Mouse (Mus musculus) left cerebral cortex, postnatal 25 days (tissue): ENCODE measurements at regions not wholly inside any gene's neighbourhood (a gene's known extent, or its start where the extent isn't known, plus 50 kb on each side); places are given as distances from the start of the nearest gene placed in this dataset.

Experiments used
- DNase-seq, 2 experiments: peaks; one replicate each; pipeline ENCODE4 v3.0.0; 2022; ENCODE audit warnings: low spot score in 2 of 2, mixed read lengths in 1 of 2
- intact Hi-C: fragments of 180-260 bp; cut with DNase I; formaldehyde crosslinking; loops from one replicate; pipeline ENCODE4 v1.15.1; 2025

DNA sequence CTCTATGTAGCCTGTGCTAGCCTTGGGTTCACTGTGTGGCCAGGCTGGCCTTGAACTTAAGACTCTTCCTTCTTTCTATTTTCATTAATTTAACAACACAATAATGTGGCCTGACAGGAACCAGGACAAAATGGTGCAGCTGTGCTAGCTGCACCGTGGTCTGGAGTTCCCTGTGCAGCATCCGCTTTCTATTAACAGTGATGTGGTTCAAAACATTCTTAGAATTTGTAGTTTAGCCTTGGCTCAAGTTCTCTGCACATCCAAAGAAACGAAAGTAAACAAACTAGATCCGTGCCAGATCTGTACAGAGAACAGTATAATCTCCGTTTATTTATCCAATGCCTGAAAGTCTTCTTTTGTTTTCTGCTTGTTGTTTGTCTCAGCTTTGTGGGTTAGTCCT is 88.5 kb downstream of the Irx1 start:
- no peak for DNase-seq
- intact Hi-C loops = no loop called here

DNA sequence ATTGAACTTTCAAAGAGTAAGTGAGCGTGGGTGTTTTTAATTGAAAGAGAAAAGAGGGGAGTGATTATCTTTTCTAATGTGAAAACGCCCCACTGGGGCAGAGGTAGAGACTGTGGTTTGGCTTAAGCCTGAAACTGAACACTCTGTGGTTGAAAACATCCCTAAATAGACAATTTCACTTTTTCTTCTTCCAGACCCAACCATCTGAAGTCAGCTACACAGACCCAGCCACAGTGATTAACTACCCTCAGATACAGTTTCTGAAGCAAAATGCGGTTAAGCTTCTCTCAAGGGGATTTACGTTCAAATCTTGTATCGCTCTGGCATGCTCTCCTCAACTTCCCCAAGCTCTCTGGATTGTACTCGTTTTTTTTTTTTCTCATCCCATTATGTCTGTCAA is 94.8 kb downstream of the Irx1 start:
- DNase-seq = no peak
- intact Hi-C loops = no loop called here

DNA sequence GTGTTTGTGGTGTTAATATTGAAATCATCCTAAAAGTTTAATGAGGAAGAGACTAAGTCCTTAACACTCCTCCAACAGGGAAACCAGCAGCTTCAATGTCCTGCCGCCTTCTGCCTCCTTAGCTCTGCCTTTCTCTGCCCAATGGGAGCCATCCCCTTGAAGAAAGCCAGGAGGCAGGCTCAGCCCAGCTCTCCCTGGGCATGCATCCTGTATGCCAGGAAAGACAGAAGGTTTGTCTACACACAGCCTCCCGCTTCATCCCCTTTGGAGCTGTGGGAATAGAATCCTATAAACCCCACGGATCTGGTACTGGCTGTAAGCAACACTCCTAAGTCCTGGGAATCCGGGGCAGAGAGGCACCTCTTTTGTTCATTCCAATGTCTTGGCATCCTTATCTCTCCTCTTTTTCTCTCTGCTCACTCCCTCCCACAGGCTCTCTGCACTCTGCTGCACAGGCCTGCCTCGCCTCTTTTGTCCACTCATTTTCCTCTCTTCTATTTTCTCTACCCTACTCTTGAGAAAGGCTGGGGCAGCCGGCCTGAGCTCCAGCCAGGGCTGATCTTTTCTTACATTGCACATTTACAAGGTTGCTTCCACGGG is 110.0 kb downstream of the Irx1 start:
- intact Hi-C loops = no loop called here
- peak; percentile 13 to 33 for DNase-seq

DNA sequence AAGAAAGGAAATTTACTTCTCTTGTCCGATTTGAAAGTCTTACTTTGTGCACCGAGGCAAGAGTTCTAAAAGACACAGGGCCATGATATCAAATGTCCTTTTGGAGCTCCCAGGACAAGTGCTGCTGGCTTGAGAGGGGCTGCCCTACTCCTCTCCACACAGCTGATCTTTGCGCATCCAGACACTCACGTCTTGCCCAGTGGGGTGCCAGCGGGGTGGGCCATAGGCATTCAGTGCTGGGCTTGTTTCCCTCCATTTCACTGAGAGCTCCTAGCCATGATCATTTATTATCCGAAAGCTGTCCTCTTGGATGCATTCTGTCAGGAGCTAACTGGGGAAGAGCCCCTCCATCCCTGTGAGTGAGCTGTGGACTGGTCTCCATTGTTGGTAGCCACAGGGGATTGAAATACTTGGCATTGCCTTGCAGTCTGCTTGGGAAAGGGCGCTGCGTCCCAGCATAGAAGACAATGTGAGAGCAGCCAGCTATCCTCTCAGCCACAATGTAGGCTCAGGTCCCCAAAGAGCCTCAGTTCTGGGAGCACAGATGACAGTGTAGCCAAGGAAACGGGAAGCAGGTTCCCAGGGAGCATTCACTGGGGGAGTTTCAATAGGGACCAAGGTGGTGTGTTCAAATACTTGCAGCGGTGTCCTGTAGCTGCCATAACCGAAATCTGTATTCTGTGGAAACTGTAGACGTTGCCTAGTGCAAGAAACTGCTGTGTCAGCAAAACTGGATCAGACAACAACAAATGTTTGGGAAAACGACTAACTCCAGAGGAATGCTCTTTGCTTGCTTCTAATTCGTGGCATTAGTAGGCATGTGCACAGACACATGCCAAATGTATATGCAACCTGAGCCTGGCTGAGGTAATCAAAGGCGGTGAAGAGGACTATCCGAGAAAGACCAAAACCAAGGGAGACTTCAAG is 159.2 kb downstream of the Irx1 start:
- intact Hi-C loops = no loop called here
- DNase-seq = no peak

DNA sequence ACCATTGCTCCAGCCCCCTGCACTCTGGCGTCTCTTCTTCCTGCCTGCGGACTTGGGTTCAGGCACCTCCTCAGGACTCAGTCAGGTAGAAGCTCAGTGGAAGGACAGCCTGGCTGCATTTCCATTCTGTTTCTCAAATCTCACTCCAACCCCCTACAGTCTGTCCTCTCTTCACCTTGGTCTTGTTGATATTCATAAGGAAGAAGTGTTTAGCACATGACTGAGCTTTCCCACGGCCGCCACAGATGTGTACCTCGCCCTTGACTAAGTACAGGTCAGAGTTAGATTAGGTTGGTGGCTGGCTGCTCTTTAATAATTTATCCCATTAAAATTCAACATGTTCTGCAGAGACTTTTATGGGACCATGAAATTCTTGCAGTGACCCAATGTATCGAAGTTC is 165.2 kb downstream of the Irx1 start:
- intact Hi-C loops = no loop called here

DNA sequence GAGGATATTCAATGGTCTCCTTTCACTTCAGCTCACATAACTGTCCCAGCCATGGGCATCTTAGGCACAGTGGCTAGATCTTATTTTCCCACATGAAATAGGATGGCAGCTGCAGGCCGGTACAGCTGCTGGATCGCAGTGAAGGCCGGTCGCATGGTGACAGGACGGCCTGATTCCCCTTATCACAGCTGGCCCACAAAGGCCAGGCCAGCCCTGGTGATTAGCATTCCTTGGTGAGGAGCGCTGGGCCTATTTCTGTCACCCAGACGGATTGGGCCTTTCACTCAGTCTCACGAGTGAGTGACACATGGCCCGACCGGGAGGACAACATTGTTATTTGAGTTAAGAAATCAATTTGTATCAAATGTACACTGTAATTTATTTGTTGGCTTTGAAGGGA is 178.8 kb downstream of the Irx1 start:
- intact Hi-C loops = no loop called here
- DNase-seq = no peak

More for the DNA sequence above, 165.2 kb downstream of the Irx1 start:
- DNase-seq = no peak

DNA sequence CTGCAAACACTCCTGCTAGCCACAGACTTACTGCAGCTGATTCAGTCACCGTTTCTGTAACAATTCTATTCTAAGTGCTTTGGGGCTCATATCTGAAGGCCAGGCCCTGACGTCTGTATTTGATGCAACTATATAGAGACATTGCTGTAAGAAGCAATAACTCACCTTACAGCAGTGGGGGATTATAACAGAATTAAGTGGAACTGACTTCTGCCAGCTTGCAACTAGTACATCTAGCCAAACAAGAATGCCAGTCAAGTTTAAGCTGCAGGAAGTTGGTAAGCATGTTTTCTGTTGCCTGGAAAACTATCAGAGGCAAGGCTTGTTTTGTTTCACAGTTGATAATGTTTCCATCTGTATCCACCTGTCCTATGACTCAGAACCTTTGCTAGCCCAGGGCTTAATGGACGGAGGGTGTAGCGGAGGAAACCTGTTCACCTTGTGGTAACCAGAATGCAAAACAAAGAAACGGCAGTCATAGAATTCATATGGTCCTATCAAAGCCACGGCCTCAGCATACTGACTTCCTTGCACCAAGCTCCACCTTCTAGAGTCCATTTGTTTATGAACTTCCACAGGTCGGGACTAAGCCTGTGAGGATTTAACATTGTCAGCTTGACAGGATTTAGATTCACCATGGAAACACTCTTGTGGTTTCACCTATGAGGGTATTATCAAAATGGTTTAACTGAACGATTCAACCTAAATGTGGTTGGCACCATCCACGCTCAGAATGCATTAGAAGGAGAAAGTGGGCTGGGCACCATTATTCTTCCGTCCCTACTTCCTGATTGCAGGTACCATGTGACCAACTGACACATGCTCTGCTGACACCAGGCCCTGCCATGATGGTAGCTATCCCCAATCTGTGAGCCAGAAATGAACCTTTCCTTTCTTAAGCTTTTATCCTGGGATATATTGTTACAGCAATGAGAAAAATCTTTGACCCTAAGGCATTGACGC is 216.2 kb downstream of the Irx1 start:
- DNase-seq = no peak
- intact Hi-C loops = no loop called here

DNA sequence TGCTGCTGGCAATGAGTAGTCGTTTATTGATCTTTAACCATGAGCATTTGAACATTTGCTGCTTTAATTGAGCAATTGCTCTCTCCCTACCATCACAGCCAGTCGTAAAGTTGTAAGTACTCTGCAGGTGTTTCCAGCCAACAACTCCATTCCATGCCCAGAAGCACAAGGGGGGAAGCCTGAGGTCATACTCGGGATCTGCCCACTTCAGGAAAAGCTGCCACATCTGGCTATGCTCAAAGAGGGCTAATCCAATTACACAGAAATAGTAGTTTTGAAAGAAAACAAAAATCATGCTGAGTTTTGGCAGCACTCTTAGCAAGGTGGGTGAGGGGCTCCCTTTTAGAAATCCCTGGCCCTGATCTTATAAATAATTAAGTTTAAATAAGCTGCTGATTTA is 217.0 kb downstream of the Irx1 start:
- intact Hi-C loops = no loop called here
- no peak for DNase-seq

DNA sequence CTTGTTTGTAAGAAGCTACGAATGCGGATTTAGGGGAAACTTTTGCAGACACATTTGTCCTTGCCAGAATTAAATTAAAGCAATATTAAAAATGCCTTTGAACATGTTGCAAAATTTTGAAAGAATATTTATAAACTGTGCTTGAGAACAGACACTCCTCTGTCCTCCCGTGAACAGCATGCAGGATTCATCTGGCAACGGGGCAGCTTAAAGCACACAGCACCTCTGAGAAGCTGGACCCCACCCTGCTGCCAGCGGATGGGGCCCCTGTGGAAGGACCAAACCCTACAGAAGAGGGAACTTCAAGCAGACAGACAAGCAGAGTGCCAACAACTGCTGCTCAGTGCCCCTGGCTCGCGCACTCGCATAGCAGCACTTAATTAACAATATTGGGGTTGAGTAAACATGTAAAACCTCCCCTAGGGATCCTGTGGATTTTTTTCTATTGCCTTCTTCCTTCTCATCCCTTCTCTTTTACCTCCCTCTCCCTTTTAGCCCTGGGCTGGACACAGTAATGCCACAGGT is 226.6 kb downstream of the Irx1 start:
- intact Hi-C loops = no loop called here
- no peak for DNase-seq

DNA sequence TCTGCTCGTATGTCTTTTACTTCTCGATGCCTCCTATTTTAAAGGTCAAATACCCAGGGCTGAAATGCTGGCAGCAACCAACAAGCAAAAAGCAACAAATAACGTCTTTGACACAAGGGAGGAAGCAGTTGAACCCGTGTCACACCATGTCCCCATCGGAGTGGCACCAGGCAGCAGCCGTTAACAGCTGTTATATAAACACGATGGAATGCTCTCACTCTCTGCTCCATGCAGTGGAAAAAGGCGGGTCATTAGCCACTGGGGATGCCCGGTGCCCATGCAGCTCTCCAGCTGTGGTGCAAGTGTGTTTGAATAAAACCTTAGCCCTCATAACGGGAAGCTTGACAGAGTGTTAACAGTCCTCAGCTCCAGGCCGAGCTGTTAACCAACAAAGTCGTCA is 229.3 kb downstream of the Irx1 start:
- intact Hi-C loops = no loop called here

DNA sequence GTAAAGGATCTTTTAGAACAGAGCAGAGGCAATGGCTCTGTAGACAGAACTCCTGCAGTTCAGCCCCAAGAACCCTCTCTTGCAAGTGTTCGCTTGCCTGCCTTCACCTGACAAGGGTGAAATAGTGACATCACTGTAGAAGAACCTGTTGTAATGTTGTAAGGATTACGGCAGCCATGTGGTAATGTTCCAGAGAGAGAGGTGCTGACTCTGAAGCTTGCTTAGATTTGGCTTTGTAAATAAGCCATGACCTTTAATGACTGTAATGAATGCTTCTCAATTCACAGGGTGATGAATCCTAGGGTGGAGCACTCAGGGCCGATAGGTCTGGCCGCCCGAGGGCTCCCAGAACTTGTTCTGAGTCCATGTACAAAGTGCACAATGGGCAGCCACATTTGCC is 230.2 kb downstream of the Irx1 start:
- DNase-seq = no peak
- intact Hi-C loops = no loop called here

More for the DNA sequence above, 229.3 kb downstream of the Irx1 start:
- no peak for DNase-seq

DNA sequence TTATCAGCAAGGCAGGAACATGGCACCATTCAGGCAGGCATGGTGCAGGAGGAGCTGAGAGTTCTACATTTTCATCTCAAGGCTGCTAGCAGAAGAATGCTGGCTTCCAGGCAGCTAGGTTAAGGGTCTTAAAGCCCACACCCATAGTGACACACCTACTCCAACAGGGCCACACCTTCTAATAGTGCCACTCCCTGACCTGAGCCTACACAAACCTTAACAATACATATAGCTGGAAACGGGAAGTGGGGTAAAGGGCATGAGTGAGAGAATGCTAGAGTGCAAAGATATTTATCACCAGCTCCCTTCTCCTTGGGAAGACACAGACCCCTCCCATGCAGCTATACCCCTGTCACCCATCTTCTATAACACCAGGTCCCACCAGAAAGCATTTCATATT is 230.6 kb downstream of the Irx1 start:
- no peak for DNase-seq
- intact Hi-C loops = no loop called here

DNA sequence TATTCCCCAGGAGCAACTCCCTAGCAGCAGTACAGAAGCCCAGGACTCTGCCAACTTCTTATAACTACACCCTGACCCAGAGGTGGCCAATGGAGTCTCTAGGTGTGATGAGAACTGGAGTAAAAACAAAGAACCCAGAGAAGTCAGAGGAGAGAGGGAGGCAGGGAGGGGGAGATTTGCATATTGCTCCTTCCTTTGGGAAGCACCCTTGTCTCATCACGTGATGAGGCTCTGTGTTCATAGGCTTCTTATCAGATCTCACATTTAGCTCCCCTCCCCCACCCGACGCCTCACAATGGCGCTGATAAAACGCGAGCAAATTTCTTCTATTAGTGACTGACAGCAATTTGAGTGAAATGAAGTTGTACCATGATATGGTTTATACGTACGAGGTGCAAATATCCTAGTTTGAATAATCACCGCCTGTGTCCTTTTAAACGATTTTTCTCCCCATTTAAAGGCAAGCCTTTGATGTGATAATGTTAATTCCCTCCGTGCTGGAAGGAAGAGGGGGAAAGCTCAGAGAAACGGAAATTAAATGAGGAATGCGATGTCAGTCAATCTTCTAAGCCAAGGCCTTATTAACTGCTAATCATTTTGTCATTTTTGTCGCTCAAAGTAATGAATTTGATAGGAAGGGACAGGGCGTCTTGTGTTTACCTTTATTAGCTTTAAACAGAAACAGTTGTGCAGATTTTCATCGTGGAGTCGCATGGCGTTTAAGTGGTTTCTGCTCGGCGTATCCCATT is 273.3 kb downstream of the Irx1 start:
- intact Hi-C loops = no loop called here
- DNase-seq = no peak

DNA sequence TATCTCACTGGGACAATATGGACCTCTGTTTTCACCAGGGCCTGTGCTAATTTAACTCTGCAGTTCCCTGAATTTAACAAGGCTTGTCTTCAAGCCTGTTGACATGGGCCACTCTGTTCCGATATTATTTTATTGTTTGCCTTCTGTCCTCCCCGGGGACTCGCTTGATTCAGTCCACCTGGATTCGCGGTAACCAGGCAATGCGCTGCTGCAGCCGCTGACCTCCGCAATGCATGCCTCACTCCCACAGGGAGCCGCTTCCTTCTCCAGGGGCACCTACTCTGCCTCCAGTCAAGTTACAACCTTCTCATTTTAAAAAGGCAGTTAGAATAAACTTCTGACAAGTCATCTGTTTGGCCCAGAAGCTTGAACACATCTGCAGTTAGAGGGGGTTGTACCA is 274.3 kb downstream of the Irx1 start:
- no peak for DNase-seq
- intact Hi-C loops = no loop called here

DNA sequence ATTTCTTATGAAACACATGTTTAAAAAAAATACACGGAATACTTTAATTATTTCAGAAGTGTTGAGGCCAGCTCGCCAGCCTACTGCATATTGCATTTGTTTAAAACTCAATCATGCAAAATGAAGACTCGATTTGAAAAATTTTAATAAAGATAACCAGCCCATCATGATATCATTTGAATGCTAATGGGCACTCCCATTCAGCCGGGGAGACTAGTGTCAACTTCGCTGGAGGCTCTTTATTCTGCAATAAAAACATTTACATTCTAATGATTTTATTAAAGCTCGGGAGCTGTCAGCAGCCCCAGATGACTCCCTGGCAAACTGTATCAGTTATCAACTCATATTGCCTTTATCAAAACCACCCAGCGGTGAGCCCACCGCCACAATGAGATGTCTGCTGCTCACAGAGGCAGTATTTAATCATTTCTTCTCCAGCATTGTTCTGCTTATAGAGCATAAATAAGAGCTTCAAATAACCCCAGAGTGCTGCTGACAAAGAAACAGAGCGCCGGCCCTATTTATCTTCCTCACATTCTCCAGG is 287.4 kb downstream of the Irx1 start:
- intact Hi-C loops = no loop called here

DNA sequence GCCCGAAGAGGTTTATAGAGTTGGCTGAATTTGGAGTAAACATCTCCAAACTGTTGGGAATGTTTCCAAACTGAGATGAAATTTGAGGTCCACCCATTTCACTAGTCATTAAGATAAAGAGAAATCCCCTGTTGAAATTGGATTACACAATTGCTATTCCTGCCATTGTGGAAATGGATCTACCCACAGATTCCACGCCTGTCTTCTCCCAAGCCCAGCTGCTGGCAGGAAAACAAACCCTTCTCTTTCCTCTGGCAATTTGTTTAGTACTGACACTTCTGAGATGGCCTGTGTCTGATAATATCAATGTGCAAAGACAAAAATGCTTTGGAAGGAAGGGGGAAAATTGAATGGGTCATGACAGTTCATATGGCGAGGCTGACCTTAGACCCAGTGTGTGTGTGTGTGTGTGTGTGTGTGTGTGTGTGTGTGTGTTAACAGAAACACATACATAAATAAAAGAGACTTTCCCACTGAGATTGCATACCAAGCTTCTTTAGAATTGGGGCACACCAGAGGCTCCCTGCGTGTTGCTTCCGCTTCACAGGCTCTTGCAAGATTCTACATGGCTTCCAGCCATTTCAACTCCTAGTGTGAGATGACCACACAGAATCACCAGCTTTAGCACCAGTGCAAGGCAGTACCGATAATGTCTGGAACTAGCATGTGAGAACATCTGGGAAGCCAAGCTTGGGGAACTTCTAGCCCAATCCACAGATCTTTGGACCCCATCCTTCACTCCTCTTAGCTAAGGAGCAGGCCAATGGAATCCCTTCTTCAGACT is 293.4 kb downstream of the Irx1 start:
- DNase-seq = no peak
- intact Hi-C loops = no loop called here

More for the DNA sequence above, 287.4 kb downstream of the Irx1 start:
- DNase-seq = no peak

DNA sequence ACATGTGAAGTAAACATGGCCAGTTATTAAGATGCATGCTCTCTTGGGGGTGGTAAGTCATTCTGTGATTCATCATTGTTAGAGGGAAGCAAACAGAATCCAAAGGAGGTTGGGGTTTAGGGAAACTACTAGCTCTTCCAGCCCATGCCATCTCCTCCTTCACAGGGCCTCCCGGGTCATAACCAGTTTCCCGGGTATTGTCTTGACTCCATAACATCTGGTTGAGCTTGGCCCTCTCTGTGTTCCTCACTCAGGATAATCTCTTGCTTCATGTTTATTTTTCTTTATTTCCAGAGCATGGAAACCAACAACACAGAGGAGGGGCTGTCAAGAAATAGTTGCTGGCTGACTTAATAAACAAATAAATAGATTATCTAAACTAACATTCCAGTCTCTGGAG is 295.3 kb downstream of the Irx1 start:
- no peak for DNase-seq
- intact Hi-C loops = no loop called here

DNA sequence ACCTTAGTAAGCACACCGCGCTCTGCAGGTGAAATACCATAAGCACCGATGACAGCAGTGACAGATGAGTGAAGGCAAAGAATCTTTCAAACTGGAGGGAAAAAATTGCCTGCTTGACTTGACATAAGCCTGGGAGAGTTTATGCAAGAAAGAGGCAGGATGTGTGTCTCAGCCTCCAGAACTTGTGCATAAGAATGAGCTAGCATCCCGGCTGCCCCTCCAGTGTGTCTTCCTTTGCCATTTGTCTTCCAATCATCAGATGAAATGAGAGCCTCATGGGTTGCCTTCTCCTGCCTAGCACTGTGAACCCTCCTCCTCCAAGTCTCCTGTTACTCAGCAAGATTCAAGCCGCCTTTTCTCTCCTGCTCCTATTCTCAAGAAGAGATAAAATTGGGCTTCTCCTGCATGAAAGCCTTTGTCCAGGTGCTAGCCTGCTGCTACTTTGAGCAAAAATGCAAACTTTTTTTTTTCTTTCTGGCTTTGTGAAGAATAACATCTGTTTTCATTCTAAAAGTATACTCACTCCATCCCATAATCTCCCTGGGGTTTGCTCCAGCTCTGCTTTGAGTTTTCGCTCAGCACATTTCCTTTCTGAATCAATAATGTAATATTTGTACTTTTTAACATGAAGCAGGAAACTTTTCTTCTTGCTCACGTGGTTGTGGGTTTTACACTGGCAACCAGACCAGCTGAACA is 298.2 kb downstream of the Irx1 start:
- DNase-seq = peak in 1 of 2 experiments; percentile 3
- intact Hi-C loops = no loop called here
